Mouse (Mus musculus) bone marrow macrophage, adult 2 months (primary cell): ENCODE data around the gene Rassf1.

Experiments used
- CTCF ChIP-seq: IDR thresholded peaks from 2 replicates; pipeline ENCODE4 v1.5.1; 2012; ENCODE audit warnings: low read depth, mild to moderate bottlenecking, low read length, moderate library complexity
- POLR2A ChIP-seq: IDR thresholded peaks from 2 replicates; pipeline ENCODE4 v1.6.1; 2012; ENCODE audit warnings: mild to moderate bottlenecking, low read depth, low read length, borderline replicate concordance

DNA sequence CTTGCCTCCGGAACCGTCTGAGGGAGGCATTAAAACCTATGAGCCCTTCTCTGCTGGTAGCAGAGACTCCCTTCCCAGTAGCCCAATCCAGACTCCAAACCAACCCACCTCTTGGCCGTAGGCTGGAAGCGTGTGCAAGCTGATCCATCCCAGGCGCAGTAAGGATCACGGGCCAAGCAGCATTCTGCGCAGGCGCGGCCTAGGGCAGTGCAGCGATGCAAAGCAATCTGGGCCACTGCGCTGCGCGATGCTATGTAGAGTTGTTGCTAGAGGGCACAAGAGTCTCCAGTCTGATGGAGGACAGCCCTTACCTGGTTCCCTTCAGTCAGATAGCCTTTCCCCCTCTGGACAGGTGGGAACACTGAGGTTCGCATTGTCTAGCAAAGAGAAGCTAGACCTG is 48.5 kb downstream of the Rassf1 start:
- TF ChIP-seq CTCF (no peak), POLR2A (no peak)
